Mouse (Mus musculus): ENCODE results near the gene Fga. TPM values are rescaled to one million over a fixed set of nuclear protein-coding genes. Genes with fewer than 3 reads are reported as not detected.

The Fga gene
- total RNA-seq, 4 experiments from 2014 or later: not detected

Other genes with a start within 250 kb of the Fga start
- gene Rbm46, start 149.6 kb upstream of the Fga start, total RNA-seq (2022): under 1 TPM in 3 of 4 experiments, not detected in 1; 0.11 to 0.28 (median 0.16) TPM
- gene Lrat, start 122.1 kb upstream of the Fga start, total RNA-seq (2022): under 1 TPM; 0.06 to 0.19 (median 0.15) TPM
- under 1 TPM in 1 of 4 experiments, not detected in 3; 0.19 TPM for gene Fgg, start 18.4 kb upstream of the Fga start, total RNA-seq (2022)
- gene Fgb, start 23.8 kb downstream of the Fga start, total RNA-seq (2022): not detected
- gene Plrg1, start 29.4 kb downstream of the Fga start, total RNA-seq (2022): 10 to 100 TPM; 23.9 to 29.4 (median 27.7) TPM
- gene Dchs2, start 101.9 kb downstream of the Fga start, total RNA-seq (2022): under 1 TPM; 0.78 to 0.87 (median 0.81) TPM